Mouse (Mus musculus) brain, adult 2 months (tissue): ENCODE results near the gene Fndc3b.
A peak's percentile ranks its signal among the peaks of the same experiment; 100 is the strongest.
"Not testable (repeated sequence)": the region's sequence is repeated elsewhere in the genome, so short reads cannot be mapped to it uniquely, and the experiment has no call there.

Experiments
- DNase-seq: peaks from one replicate; pipeline ENCODE4 v3.0.0; 2011; ENCODE audit warnings: low read depth, low spot score

Gene Fndc3b

DNA sequence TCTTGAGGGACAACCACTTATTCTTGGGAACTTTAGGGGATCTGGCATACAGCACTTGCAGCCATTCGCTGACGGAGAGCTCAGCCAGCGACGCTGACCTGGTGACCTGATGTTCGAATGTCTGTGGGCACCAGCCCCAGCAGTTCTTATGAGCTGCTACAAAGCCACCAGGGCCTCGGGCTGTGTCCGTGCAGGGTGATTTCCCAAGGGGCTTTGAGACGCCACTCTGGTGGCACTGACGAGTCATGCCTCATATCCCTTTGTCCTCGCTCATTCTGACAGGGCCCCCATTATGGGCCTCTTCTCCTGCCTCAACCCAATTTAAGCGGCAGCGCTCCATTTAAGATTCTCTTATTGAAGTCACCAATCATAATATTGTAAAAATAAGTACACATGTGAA is 289.1 kb downstream of the Fndc3b start:
- no peak for DNase-seq

DNA sequence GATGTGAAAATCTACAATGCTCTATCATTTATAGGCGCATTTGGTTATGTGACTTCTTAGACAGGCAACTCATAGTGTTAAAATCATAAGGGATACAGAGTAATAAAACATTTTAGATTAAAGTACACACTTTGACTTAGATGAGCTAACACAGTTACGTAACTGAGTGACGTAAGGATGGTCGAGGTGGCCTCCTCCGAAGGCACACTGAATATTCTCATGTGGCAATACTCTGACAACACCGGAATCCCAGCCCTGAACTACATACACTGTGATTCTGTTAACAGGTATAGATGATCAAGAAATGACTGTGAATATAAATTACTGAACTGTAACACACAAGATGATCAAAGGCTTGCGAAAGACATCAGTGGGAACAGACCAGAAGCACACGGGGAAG is 292.5 kb downstream of the Fndc3b start:
- DNase-seq, result no peak

- DNase-seq, result no peak
Measured at GRCm38 (mm10) chr3:27416786-27417185, 294.3 kb downstream of the Fndc3b start.

GRCm38 (mm10) chr3:27413566-27413965 is 297.5 kb downstream of the Fndc3b start:
- DNase-seq, result no peak

DNA sequence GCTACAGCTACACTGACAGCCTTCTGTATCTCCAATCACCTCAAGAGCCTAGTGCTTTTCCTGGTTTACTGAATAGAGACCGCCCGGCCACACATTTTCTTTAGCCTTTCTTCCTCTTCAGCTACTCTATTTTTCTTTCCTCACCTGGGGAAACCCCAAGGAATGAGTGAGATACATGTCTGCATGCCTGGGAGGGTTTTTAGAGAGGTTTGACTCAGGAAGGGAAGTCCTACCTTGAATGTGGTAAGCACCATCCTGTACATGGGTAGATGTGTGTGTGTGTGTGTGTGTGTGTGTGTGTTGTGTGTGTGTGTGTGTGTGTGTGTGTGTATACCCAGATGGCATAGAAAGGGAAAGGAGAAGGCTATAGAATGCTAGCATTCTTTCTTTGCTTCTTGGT is 299.8 kb downstream of the Fndc3b start:
- DNase-seq, result no peak

DNA sequence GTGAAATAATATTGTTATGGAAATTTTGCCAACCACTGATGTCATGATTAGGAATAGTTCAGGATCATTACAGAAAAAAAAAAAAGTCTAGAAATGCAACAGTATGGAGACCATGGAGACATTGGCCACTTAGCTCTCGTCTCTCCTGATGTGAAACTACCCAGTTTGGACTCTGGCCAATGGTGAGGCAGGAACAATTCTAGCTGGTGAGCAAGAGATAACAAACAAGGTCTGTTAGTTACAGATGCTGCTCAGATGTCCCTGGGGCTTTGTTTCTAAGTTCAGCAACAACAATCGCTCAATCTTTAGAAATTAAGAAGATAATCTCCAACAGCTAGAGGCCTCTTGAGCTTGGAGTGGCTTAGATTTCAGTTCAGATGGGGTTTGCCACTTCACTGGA is 302.5 kb downstream of the Fndc3b start:
- no peak for DNase-seq

GRCm38 (mm10) chr3:27406440-27406839 is 304.7 kb downstream of the Fndc3b start:
- no peak for DNase-seq

DNA sequence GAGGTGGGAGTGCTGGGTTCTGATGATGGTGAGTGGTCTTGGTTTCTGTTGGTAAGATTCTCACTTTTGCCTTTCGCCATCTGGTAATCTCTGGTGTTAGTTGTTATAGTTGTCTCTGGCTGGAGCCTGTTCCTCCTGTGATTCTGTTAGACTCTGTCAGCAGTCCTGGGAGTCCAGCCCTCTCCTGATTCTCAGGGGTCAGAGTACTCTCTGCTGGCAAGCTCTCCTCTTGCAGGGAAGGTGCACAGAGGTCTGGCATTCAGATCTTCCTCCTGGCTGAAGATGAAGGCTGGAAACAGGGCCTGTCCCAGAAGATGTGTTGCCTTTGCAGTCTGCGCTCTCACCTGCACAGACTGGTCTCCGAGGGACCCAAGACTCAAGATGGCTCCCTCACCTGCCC is 310.1 kb downstream of the Fndc3b start:
- DNase-seq, result not testable (repeated sequence)

- DNase-seq, result no peak
Measured at GRCm38 (mm10) chr3:27389923-27390322, 321.2 kb downstream of the Fndc3b start.

DNA sequence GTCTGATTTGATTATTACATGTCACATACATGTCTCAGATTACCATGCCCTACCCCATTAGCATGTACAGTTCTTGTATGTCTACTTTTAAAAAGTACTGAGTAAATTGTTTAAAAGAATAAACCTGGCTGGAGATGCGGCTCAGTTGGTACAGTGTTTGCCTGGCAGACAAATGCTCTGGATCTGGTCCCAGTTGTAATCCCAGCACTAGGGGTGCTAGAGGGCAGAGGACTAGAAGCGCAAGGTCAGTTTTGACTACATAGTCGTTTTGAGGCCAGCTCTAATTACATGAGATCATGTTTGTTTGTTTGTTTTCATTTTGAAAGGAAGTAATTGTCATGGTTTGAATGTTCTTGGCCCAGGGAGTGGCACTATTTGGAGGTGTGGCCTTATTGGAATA is 326.3 kb downstream of the Fndc3b start:
- no peak for DNase-seq

DNA sequence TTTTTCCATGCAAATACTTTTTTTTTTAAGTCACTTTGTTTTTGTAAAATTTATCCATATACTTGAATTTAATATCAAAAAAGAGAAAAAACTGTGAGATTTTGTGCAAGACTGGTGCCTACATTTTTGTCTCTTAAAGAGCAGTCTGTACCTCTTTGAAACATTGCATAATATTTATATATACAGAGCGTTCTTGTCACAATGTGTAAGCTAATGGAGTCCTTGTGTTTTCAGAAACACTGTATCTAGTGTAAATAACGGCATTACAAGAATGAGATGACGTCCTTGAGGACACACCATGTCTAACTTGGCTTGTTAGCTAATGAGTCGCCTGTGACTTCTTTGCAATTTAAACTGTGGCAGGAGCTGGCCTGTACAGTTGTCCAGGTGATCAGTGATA is 333.2 kb downstream of the Fndc3b start:
- no peak for DNase-seq

DNA sequence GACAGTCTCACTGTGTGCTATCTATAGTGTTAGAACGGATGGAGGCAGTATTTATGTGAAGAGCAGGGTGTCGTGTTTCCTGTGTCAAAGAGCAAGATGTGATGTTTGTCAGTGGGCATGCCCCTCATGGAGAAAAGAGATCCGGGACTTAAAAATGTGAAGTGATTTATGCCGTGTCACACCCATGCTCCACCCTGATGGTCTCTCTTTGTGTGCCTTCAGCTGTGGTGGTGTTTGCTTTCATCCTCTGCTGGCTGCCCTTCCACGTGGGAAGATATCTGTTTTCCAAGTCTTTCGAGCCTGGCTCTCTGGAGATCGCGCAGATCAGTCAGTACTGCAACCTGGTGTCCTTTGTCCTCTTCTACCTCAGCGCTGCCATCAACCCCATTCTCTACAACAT is 336.7 kb downstream of the Fndc3b start:
- DNase-seq, result no peak

- no peak for DNase-seq
Measured at GRCm38 (mm10) chr3:27371725-27372650, 339.1 kb downstream of the Fndc3b start.

GRCm38 (mm10) chr3:27371276-27371621 is 339.9 kb downstream of the Fndc3b start, which contains the start of gene Ghsr:
Gene Ghsr, plus strand, starts transcription at chr3:27371351.
- DNase-seq, result peak; percentile 14

DNA sequence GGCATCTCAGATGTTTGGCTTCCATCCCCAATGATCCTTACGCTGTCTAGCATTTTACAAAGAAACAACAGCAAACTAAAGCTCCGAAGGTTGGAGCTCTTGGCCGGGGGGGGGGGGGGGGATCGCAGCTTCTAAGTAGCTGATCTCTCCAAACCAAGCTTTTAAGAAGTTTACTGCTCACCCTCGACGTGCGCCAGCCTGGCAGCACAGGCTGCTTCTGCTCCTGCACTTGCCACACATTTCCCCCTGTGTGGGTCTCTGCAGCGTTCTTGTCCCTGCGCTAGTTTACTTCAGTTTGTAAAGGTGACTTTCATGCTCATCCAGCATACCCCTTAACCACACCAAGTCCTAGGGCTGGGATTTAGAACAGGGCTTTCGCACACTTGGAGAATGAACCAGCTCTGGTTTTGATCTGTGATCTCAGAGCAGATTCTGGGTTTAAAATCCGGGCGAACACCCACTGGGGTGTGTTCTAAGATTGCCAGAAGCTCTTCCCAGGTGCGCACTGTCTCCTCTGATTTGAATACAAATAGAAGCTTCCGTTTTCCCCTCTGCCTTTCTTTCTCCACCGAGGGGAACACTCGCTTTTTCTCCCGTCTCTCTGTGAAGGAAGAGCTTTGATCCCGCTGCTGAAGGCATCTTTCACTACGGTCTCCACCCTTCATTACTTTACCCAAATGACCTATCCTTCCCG is 340.4 kb downstream of the Fndc3b start:
- no peak for DNase-seq

- DNase-seq, result no peak
Measured at GRCm38 (mm10) chr3:27370125-27370524, 341.0 kb downstream of the Fndc3b start.
